Mouse (Mus musculus) heart, adult 11 months (tissue): ENCODE measurements around the gene Ggta1.
A peak's percentile ranks its signal among the peaks of the same experiment; 100 is the strongest.

Experiments used
- DNase-seq: peaks from one replicate; pipeline ENCODE4 v3.0.0; 2022

The Ggta1 gene

GRCm38 (mm10) chr2:35398184-35398828 is 64.7 kb downstream of the Ggta1 start:
- DNase-seq = peak; percentile 91

DNA sequence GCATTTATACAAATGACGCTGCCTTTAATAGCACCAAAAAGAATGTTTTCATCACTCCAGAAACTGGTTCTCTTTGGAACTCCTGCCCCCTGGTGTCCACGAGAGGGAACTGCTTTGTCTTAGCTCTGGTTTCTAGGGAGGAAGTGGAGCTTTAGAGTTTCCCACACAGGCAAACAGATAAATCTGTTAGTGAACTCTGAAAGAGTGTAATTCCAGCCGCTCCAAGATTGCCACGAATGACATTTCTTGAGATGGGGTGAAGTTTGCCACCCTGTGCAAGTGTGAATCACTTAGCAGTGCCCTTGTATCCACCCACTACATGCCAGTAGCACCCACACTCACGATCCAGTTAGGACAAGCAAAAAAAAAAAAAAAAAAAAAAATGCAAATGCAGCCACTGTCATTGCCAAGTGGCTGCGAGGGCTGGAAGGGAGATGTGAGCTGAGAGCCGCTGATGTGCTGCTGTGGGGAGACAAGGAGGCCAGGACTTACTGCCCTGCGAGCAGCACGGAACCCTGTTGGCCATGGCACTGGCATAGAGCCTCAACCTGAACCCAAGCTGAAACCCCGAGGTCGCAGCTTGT is 65.3 kb downstream of the Ggta1 start:
- DNase-seq = peak; percentile 92

DNA sequence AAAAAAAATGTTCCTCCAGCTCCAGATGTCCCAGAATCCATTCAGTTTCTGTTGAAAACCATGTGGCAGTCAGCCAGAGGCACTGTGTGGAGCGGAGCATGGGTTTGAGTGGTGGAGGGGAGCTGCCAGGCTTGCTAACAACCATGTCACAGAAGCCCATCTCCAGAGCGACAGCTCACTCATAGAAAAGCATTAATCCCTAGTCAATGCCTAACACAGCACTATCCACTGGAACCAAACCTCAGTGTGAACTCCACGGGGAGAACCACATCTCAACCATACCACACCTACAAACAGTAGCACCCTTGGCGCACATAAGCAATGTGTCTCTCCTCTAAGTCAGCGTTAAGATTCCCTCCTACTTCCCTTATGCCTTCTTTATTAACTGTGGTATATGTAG is 65.9 kb downstream of the Ggta1 start, which contains the start of gene 4930402F06Rik:
4930402F06Rik (minus strand) TSS at position 80 of the 400 bp plus-strand sequence.
- peak; percentile 80 for DNase-seq

DNA sequence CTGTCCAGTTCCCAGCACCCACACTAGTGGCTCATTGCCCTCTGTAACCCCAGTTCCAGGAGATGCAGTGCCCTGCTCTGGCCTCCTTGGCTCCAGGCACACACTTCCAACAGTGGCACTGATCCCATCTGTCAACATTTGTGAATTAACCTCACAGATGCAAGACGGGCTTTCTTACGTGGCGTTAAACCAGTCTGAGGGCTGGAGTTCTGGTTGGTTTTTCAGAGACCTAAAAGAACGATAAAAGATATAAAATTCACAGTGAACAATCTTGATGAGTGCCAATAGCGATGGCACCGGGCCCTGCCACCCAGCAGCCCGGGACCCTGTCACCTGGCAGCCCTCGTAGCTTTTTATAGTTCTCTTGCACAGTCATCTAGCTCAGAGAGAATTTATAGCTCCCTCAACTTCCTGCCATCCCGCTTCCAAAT is 77.6 kb downstream of the Ggta1 start:
- peak; percentile 95 for DNase-seq

- peak; percentile 71 for DNase-seq
Measured at GRCm38 (mm10) chr2:35379306-35379705, 83.7 kb downstream of the Ggta1 start.

DNA sequence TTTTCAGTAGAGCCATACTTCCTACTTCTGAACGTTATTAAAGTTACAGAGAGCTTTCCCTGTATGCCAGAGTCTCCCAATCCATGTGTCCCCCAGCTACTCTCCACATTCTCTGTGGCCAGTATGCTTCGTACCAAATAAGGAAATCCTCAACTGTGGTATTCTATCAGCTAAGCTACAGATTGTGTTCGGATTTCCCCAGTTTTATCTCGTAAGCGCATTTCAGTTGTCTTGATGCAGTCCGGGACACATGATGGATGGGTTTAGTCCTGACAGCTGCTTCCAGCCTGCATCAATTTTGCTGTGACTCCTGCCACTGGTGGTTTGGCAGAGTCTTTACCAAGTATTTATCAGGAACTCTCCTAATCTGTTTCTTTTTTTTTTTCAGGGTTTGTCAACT is 85.4 kb downstream of the Ggta1 start:
- peak; percentile 73 for DNase-seq

DNA sequence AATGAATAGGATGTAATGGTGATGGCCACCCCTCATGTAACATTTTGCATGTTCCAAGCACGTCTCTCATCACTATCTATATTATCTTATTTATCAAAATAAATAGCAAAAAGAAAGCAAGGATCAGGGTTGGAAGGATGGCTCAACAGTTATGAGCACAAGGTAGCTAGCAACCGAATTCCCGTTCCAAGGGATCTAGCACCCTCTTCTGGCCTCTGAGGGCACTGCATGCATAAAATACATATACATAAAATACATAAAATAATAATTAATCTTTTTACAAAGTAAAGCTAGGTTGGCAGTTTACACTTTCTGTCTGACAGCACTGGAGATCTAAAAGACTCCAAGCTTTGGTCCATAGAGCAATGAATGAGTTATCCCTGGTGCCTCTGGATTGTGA is 90.0 kb downstream of the Ggta1 start:
- DNase-seq = peak; percentile 37

DNA sequence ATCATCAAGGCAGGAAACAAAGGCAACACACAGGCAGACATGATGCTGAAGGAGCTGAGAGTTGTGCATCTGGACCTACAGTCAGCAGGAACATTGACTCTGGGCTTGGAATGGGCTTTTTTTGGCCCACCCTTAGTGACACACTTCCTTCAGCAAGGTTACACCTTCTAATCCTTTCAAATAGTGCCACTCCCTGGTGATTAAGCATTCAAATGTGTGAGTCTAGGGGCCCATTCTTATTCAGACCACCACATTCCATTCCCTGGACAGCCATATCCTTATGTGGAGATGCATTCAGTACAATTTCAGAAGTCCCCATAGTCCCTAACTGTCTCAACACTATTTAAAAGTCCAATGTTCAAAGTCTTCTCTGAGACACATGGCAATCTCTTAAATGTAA is 92.3 kb downstream of the Ggta1 start:
- peak; percentile 40 for DNase-seq

DNA sequence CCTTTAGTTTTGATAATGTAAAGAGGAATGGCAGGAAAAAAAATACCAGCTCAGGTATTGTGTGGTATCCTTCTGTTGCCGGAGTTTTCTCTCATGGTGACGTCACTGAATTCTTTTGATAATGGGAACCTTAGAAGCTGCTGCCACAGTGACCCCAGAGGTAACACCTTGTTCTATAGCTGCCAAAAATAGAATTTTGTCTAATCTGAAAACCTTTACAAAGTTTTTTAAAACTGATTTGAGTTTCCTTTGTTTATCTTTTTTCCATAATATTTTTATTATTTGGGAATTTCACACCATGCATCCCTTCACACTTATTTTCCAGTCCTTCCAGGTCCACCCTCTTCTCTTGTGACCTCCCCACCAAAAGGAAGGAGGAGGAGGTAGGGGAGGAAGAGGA is 95.4 kb downstream of the Ggta1 start, which contains the start of gene 4930568D16Rik:
4930568D16Rik (minus strand) TSS at position 101 of the 400 bp plus-strand sequence.
- DNase-seq = no peak
